In the genomic region with DNA sequence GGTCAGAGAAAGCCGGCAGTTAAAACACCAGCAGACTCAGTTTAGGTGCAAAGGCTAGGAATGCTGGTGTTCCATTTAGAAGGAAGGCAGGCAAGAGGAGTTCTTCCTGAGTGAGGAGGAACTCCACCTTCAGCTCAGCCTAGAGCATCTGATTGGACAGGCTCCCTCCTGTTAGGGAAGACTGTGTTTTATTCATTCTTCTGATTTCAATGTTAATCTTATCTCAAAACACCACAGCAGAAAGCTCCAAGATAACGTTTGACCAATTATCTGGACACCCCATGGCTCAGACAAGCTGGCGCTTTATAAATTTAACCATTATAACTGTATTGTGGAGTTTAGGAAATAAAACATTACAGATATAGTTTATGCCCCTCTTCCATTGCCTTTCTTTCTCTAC, we compare ENCODE assay signal across 8 mouse cellular contexts.
"Had no signal": no experiment of that assay in that cellular context is flagged by ENCODE, and none has a peak within 500 bp of the region (broad histone marks: within the 10 kb centered on the region; RNA-seq: fewer than 3 reads in every experiment).

No protein-coding gene starts in this region.

- H3K9me3 ChIP-seq: limb, embryonic 15.5 days; midbrain, embryonic 10.5 days; midbrain, embryonic 13.5 days; neural tube, embryonic 13.5 days had no signal

- H3K4me2 ChIP-seq: limb, embryonic 12.5 days; limb, embryonic 15.5 days; midbrain, embryonic 13.5 days; neural tube, embryonic 13.5 days had no signal

- H3K36me3 ChIP-seq: limb, embryonic 12.5 days; limb, embryonic 15.5 days; midbrain, embryonic 10.5 days; midbrain, embryonic 13.5 days; neural tube, embryonic 13.5 days had no signal

- H3K27ac ChIP-seq: kidney, postnatal 0 days; layer of hippocampus, adult 2 months; limb, embryonic 12.5 days; limb, embryonic 15.5 days; midbrain, embryonic 10.5 days; midbrain, embryonic 13.5 days; neural tube, embryonic 13.5 days had no signal

- H3K9ac ChIP-seq: limb, embryonic 12.5 days; limb, embryonic 15.5 days; midbrain, embryonic 13.5 days; neural tube, embryonic 13.5 days had no signal

- H3K4me3 ChIP-seq: layer of hippocampus, adult 2 months; limb, embryonic 12.5 days; limb, embryonic 15.5 days; midbrain, embryonic 10.5 days; midbrain, embryonic 13.5 days; myocyte; neural tube, embryonic 13.5 days had no signal

- H3K27me3 ChIP-seq: limb, embryonic 15.5 days had no signal
